Mouse (Mus musculus): ENCODE results near the gene Rnf149.

DNA sequence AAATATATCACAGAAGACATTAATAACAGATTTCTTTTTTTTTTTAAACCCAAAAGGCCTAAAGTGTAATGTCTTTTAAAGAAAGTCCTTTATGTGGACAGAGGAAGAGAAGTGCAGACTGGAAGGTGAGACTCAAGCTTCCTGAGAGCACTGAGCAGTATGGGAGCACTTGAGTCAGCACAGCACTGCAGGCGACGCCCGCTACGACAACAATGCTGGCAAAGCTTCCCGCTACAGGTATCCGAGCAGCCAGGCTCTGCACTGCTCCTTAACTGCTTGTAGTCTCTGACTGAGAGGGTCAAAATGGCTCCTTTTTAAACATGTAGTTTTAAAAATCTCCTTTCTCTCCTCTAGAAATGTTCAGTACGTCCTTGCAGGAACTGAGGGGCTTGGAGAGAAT is 14.0 kb downstream of the Rnf149 start:
- no peak for TF ChIP-seq POLR2A (IDR thresholded peaks at IDR 0.05; ENCODE audit: low read depth, low read length)
- TF ChIP-seq CTCF (IDR thresholded peaks at IDR 0.05; ENCODE audit: borderline replicate concordance, insufficient read depth, low read length), result no peak

Data from embryonic fibroblast, embryonic 13.5 days (primary cell).